Mouse (Mus musculus) thymus, adult 2 months (tissue): ENCODE data around the gene Slc9a9. TPM values are rescaled to one million over a fixed set of nuclear protein-coding genes. Genes with fewer than 3 reads are reported as not detected.
A peak's percentile ranks its signal among the peaks of the same experiment; 100 is the strongest.

Experiments
- DNase-seq: peaks from one replicate; pipeline ENCODE4 v3.0.0; 2021
- H3K27ac ChIP-seq: fragments of 200-500 bp; 2 replicates; pipeline ENCODE4 v1.5.1; 2012; ENCODE audit warnings: low read length, control low read depth; ENCODE audit not compliant: control insufficient read depth, insufficient read depth
- H3K27me3 ChIP-seq: fragments of 200-500 bp; 2 replicates; pipeline ENCODE4 v1.6.1; 2012; ENCODE audit warnings: mild to moderate bottlenecking, low read length, moderate library complexity, mixed read lengths; ENCODE audit not compliant: control insufficient read depth, insufficient read depth
- H3K36me3 ChIP-seq: fragments of 200-500 bp; 2 replicates; pipeline ENCODE4 v1.6.1; 2012; ENCODE audit warnings: mild to moderate bottlenecking, low read length, moderate library complexity; ENCODE audit not compliant: control insufficient read depth, insufficient read depth
- H3K4me1 ChIP-seq: fragments of 200-500 bp; replicated peaks from 2 replicates; pipeline ENCODE4 v1.6.1; 2012; ENCODE audit warnings: low read length; ENCODE audit not compliant: control insufficient read depth, insufficient read depth
- H3K4me3 ChIP-seq: fragments of 200-500 bp; 2 replicates; pipeline ENCODE4 v1.5.1; 2012; ENCODE audit warnings: mild to moderate bottlenecking, low read length, control low read depth, moderate library complexity; ENCODE audit not compliant: control insufficient read depth, insufficient read depth
- CTCF ChIP-seq: fragments of 200-500 bp; IDR thresholded peaks from 2 replicates; pipeline ENCODE4 v1.5.1; 2012; ENCODE audit warnings: mild to moderate bottlenecking, control low read depth, low read length, moderate library complexity, borderline replicate concordance; ENCODE audit not compliant: control insufficient read depth, poor library complexity, insufficient read depth; ENCODE audit errors: extremely low read depth
- POLR2A ChIP-seq: fragments of 200-500 bp; IDR thresholded peaks from 2 replicates; pipeline ENCODE4 v1.6.1; 2012; ENCODE audit warnings: mild to moderate bottlenecking, low read length, control low read depth, moderate library complexity; ENCODE audit not compliant: control insufficient read depth, poor library complexity, insufficient read depth; ENCODE audit errors: extremely low read depth
- WGBS: fragments of 180-500 bp; shearing (Covaris S2); methylation state at CpG from one replicate; pipeline ENCODE4 v1.1.7; 2018; 5-methylcytosine and 5-hydroxymethylcytosine counted together
- polyA plus RNA-seq: library from polyadenylated mRNA; depleted of rRNA; stranded (reverse); fragments of >200 nt; gene quantifications from 2 replicates; pipeline ENCODE4 v1.2.3, GENCODE M21; 2012

Gene Slc9a9
- polyA plus RNA-seq, 1 experiment, result 49.7 TPM

GRCm38 (mm10) chr9:94947246-94947645 is 277.5 kb downstream of the Slc9a9 start:
- DNase-seq, result no peak
- Histone ChIP-seq H3K36me3 (no peaks in the 10 kb centered on the region), H3K27ac (no peak overlapping the region), H3K27me3 (no peaks in the 10 kb centered on the region), H3K4me3 (no peak overlapping the region), H3K4me1 (peaks cover 6% of the 10 kb centered on the region)
- WGBS, result 93% methylated on average over 7 of the region's 7 CpGs
- TF ChIP-seq CTCF, result no peak
- no peak for TF ChIP-seq POLR2A

DNA sequence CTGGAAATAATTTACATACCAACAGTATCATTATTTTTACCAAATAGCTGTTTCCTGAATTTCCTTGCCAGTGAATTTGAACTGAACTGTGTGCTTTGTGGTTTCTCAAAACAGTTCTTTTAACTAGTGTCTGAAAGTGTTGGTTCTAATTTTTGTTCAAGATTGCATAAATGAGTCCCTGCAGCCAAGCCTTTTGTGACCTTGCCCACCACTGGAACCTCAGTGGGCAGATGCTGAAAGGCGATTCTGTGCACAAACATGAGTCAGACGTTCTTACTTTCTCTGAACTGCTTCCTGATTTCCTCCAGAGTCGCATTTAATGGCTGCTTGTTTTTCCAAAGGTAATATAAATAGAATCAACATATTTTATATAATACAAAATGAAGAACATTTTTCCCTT is 281.0 kb downstream of the Slc9a9 start:
- no peaks in the 10 kb centered on the region for H3K27me3 ChIP-seq

GRCm38 (mm10) chr9:94955645-94956044 is 285.9 kb downstream of the Slc9a9 start:
- H3K27me3 ChIP-seq, result no peaks in the 10 kb centered on the region
- no peak overlapping the region for H3K4me3 ChIP-seq
- DNase-seq, result peak; percentile 17
- WGBS, result 47% methylated on average over 2 of the region's 2 CpGs
- H3K27ac ChIP-seq, result no peak overlapping the region
- TF ChIP-seq CTCF (no peak), POLR2A (no peak)
- H3K36me3 ChIP-seq, result 0 out of 2 replicates have a peak, but pooled peaks cover 3% of the 10 kb centered on the region
- H3K4me1 ChIP-seq, result peaks cover 5% of the 10 kb centered on the region

More for the DNA sequence above, 281.0 kb downstream of the Slc9a9 start:
- TF ChIP-seq POLR2A, result no peak
- TF ChIP-seq CTCF, result no peak
- no peak for DNase-seq
- no peaks in the 10 kb centered on the region for H3K36me3 ChIP-seq
- 33% methylated on average over 3 of the region's 3 CpGs for WGBS
- H3K4me1 ChIP-seq, result peaks cover 7% of the 10 kb centered on the region
- no peak overlapping the region for H3K4me3 ChIP-seq
- no peak overlapping the region for H3K27ac ChIP-seq

DNA sequence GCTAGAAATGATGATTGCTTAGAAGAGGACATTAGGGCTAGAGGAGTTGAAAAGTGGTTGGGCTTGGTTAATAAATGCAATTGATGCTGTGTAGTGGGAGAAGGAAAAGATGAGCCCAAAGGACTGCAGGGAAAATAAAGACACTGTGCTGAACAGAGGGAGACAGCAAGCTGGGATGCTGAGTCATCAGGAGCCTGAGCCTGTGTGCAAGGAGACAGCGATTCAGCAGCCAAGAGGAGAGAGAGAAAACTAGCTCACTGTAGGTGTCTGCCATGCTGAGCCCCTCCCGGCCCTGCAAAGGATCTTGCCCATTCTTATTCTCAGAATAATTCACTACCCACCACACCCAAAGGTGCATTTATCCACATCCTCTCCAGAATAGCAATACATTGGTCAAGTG is 288.7 kb downstream of the Slc9a9 start:
- Histone ChIP-seq H3K36me3 (peaks cover 14% of the 10 kb centered on the region; the same call in 1 of the 2 replicates), H3K4me3 (no peak overlapping the region), H3K27ac (no peak overlapping the region), H3K27me3 (no peaks in the 10 kb centered on the region), H3K4me1 (peaks cover 5% of the 10 kb centered on the region)
- DNase-seq, result no peak
- 93% methylated on average over 2 of the region's 2 CpGs for WGBS
- no peak for TF ChIP-seq CTCF
- no peak for TF ChIP-seq POLR2A

GRCm38 (mm10) chr9:94968596-94969120 is 298.9 kb downstream of the Slc9a9 start:
- no peak overlapping the region for H3K4me3 ChIP-seq
- no peaks in the 10 kb centered on the region for H3K27me3 ChIP-seq
- H3K4me1 ChIP-seq, result no peaks in the 10 kb centered on the region
- H3K27ac ChIP-seq, result no peak overlapping the region
- H3K36me3 ChIP-seq, result no peaks in the 10 kb centered on the region
- TF ChIP-seq CTCF, result no peak
- TF ChIP-seq POLR2A, result no peak
- DNase-seq, result no peak
- WGBS, result 98% methylated on average over 5 of the region's 5 CpGs

DNA sequence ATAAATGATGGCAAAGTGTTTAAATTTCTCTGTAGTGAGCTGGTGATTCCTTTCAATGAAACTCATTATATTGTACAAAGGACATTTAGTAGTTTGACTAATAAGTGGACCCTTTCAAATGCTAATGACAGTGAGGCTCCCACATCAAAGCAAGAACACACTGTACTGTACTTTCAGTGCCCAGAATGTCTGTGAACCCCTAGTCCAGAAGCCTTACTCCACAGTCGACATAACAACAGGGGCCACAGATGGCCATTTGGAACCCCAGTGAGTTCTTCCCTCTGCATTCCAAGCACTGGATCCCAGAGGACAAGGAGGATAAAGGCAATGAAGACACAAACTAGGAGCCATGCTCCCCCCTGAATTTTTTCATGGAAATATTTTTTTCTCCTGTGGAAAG is 299.4 kb downstream of the Slc9a9 start:
- WGBS, result 97% methylated on average over 1 of the region's 1 CpGs
- no peak overlapping the region for H3K4me3 ChIP-seq
- TF ChIP-seq CTCF, result no peak
- no peak for TF ChIP-seq POLR2A
- H3K27ac ChIP-seq, result no peak overlapping the region
- no peak for DNase-seq
- H3K4me1 ChIP-seq, result no peaks in the 10 kb centered on the region
- no peaks in the 10 kb centered on the region for H3K36me3 ChIP-seq
- no peaks in the 10 kb centered on the region for H3K27me3 ChIP-seq

DNA sequence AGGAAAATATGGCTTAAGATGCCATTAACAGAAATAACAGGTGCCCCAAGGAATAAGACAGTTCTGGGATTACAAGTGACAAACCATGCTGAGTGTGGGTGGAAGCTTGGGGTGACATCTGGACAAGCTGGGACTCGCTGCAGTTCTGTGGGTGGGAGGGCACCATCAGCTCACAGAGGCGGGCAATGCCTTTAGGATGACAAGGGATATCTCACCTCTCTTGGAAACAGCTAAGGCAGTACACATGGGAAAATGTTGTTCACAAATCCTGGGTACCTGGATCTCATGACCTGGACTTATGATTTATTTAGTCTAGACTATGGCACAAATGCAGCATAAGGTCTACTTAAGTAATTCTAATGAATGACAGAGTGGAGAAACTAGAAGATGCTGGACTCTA is 302.3 kb downstream of the Slc9a9 start:
- no peak for DNase-seq
- TF ChIP-seq CTCF, result no peak
- TF ChIP-seq POLR2A, result no peak
- Histone ChIP-seq H3K27me3 (no peaks in the 10 kb centered on the region), H3K4me3 (no peak overlapping the region), H3K27ac (no peak overlapping the region), H3K36me3 (peaks cover 5% of the 10 kb centered on the region; the same call in 1 of the 2 replicates), H3K4me1 (no peaks in the 10 kb centered on the region)
- WGBS, result 91% methylated on average over 2 of the region's 2 CpGs
